Mouse (Mus musculus) NIH3T3 (cell line): ENCODE measurements at regions not wholly inside any gene's neighbourhood (a gene's known extent, or its start where the extent isn't known, plus 50 kb on each side); places are given as distances from the start of the nearest gene placed in this dataset.

ENCODE experiments used
- DNase-seq: peaks from one replicate; pipeline ENCODE4 v3.0.0-alpha.2; 2012; ENCODE audit warnings: low read depth

- no peak for DNase-seq
Measured at GRCm38 (mm10) chr17:50439365-50439764, 69.8 kb upstream of the Plcl2 start.

GRCm38 (mm10) chr17:50442062-50442461 is 67.1 kb upstream of the Plcl2 start:
- DNase-seq: no peak

DNA sequence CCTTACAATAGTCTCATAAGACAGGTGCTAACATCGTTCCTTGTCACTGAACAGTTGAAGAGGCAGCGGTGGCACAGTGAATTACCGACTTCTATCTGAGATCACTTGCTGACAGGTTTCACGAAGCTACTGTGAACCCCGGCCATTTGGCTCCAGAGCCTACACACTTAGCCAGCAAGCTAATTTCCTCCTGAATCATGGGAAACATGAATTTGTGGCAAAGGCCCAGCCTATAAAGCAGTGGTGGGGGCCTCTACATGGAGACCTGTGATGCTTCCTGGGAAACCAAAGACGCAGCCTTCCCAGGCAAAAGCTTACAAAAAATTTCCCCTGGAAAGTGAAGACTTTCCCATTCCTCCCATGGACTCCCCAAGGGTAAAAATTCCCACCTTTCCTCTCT is 66.3 kb upstream of the Plcl2 start:
- no peak for DNase-seq

DNA sequence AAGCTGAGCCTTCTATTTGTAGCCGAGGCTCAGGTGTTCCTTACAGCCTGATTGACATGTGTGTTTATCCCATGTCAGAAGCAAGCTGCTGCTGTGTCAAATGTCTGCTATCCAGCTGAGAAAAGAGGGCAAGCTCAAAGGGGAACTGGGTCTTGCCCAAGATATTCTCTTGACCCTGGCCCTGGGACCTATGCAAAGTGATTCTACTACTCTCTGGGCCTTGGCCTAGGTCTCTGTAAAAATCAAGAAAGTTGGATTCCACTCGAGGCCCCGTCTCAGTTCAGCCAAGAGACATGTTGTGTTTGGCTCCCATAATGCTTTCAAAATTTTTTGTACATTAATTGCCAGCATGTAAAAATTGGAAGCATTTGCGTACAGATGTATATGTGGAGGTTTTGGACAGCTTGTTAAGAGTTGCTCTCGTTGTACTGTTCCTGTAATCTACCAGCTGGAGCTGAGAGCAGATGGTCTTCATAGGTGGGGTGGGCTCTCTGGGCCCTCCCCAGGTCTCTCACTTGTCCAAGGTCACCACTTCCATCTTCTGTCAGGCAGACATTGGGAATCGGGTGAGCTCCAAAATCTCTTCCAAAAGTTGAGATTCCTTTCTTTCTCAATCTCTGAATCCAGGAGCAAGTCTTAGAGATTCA is 65.7 kb upstream of the Plcl2 start:
- no peak for DNase-seq

GRCm38 (mm10) chr17:50444023-50444389 is 65.2 kb upstream of the Plcl2 start:
- DNase-seq: no peak

DNA sequence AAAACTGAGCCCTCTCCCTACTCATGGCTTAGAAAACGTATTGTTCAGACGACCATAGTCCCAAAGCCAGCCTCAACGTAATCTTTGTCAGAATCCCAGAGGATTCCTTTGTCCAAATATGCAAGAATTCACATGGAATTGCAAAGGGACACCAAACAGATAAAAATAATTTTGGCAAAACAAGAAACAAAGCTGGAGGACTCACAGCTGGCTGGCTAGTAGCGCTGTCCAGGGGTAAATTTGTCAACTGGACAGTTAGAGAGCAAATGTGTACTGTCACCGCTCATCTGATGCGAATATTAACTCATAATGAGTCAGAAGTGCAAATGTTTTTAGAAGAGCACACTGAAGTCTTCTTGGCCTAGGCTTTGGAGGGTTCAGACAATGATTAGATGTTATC is 60.5 kb upstream of the Plcl2 start:
- DNase-seq: no peak

- DNase-seq: no peak
Measured at GRCm38 (mm10) chr17:50451606-50452005, 57.6 kb upstream of the Plcl2 start.

GRCm38 (mm10) chr17:50453524-50453923 is 55.7 kb upstream of the Plcl2 start:
- no peak for DNase-seq

DNA sequence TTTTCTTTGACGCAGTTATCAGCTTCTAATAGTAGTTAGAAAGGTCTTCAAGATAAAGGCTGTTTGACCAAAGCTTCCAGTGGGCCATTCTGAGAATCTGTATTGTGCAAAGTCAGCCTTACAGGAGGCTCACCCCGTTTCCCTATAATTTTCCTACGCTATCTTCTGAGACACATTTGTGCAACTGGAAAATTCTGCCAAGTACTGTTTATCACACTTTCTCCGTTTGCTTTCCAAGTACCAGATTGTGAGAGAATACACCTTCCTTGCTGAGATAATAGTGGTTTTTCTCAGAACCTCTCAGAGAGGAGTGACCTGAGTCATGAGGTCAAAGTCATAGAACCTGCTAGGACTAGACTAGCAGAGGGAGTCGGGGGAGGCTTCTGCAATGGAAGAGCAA is 55.2 kb upstream of the Plcl2 start:
- no peak for DNase-seq

- DNase-seq: no peak
Measured at GRCm38 (mm10) chr17:50454917-50455316, 54.3 kb upstream of the Plcl2 start.

DNA sequence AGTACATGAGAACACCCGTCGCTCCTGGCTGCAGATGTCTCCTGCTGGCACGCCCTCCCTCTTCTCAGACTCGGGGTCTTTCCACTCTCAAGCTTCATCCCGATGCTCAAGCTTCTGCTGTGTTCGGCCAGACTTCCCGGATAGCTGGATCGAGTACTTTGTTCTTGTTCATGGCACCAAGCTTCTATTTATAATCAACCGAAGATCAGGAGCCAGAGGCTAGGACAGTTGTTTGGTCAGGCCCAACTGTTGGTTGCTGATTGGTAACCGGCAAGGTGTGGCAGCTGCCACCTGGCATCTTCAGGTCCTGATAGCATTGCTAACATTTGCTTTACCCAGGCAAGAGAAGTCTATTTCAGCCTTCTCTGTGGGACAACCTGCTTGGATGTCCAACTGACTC is 53.5 kb upstream of the Plcl2 start:
- no peak for DNase-seq

- no peak for DNase-seq
Measured at GRCm38 (mm10) chr17:50457053-50457697, 52.0 kb upstream of the Plcl2 start.

GRCm38 (mm10) chr17:50458232-50458631 is 51.0 kb upstream of the Plcl2 start:
- no peak for DNase-seq
